Mouse (Mus musculus) liver, postnatal 0 days (tissue): Measurements from ENCODE around the gene Furin.

Experiments
- CTCF ChIP-seq: sonication (generic); IDR thresholded peaks from 2 replicates; pipeline ENCODE4 v1.5.1; 2016; ENCODE audit warnings: antibody characterized with exemption, low read depth
- EP300 ChIP-seq: IDR thresholded peaks from 2 replicates; pipeline ENCODE4 v1.6.1; 2016; ENCODE audit warnings: antibody characterized with exemption, low read depth, mild to moderate bottlenecking

GRCm38 (mm10) chr7:80436571-80436970 is 31.3 kb upstream of the Furin start:
- TF ChIP-seq CTCF, result no peak
- TF ChIP-seq EP300, result no peak
